Mouse (Mus musculus): ENCODE data around the gene Hfe.

GRCm38 (mm10) chr13:23688956-23689355 lies 21.7 kb downstream of the Hfe start:
- TF ChIP-seq CTCF (IDR thresholded peaks at IDR 0.05; ENCODE audit: extremely low read depth, insufficient read depth, low read length) (no peak), POLR2A (IDR thresholded peaks at IDR 0.05; ENCODE audit: extremely low read depth, insufficient read depth, low read length) (no peak)
